Mouse (Mus musculus) forebrain, embryonic 13.5 days (tissue): ENCODE data around the gene Basp1. TPM values are rescaled to one million over a fixed set of nuclear protein-coding genes. Genes with fewer than 3 reads are reported as not detected.

Experiments used
- ATAC-seq: fragments of 200-750 bp; cut with Nextera tagmentation; 2 replicates; pipeline ENCODE4 v1.8.0; 2017
- H3K27ac ChIP-seq: fragments of 300-500 bp; sonication (generic); 2 replicates; pipeline ENCODE4 v1.5.1; 2015; ENCODE audit warnings: inconsistent platforms, mild to moderate bottlenecking, moderate library complexity
- H3K27me3 ChIP-seq: fragments of 300-500 bp; sonication (generic); 2 replicates; pipeline ENCODE4 v1.6.1; 2015; ENCODE audit warnings: mild to moderate bottlenecking, inconsistent platforms
- H3K36me3 ChIP-seq: fragments of 300-500 bp; sonication (generic); 2 replicates; pipeline ENCODE4 v1.6.1; 2015; ENCODE audit warnings: mild to moderate bottlenecking, inconsistent platforms; ENCODE audit not compliant: poor library complexity, severe bottlenecking
- H3K4me1 ChIP-seq: fragments of 300-500 bp; sonication (generic); 2 replicates; pipeline ENCODE4 v1.6.1; 2015; ENCODE audit warnings: inconsistent platforms
- H3K4me2 ChIP-seq: fragments of 300-500 bp; sonication (generic); 2 replicates; pipeline ENCODE4 v1.6.1; 2015; ENCODE audit warnings: inconsistent platforms, mild to moderate bottlenecking, moderate library complexity
- H3K4me3 ChIP-seq: fragments of 300-500 bp; sonication (generic); 2 replicates; pipeline ENCODE4 v1.5.1; 2015; ENCODE audit warnings: mild to moderate bottlenecking, inconsistent platforms
- H3K9ac ChIP-seq: fragments of 300-500 bp; sonication (generic); 2 replicates; pipeline ENCODE4 v1.6.1; 2015; ENCODE audit warnings: mild to moderate bottlenecking, inconsistent platforms
- H3K9me3 ChIP-seq: fragments of 300-500 bp; sonication (generic); replicated peaks from 2 replicates; pipeline ENCODE4 v1.6.1; 2016; ENCODE audit warnings: inconsistent platforms
- WGBS: fragments of 180-500 bp; shearing (Covaris S2); methylation state at CpG from one replicate; pipeline ENCODE4 v1.1.7; 2015; 5-methylcytosine and 5-hydroxymethylcytosine counted together
- polyA plus RNA-seq: library from polyadenylated mRNA; unstranded; fragments of >200 nt; fragmentation: Nextera tagmentation; extraction: Ambion mirVana; gene quantifications from 2 replicates; pipeline ENCODE4 v1.2.1, GENCODE M21; 2015

Gene Basp1
- polyA plus RNA-seq, 1 experiment from 2014 or later = 164 TPM

DNA sequence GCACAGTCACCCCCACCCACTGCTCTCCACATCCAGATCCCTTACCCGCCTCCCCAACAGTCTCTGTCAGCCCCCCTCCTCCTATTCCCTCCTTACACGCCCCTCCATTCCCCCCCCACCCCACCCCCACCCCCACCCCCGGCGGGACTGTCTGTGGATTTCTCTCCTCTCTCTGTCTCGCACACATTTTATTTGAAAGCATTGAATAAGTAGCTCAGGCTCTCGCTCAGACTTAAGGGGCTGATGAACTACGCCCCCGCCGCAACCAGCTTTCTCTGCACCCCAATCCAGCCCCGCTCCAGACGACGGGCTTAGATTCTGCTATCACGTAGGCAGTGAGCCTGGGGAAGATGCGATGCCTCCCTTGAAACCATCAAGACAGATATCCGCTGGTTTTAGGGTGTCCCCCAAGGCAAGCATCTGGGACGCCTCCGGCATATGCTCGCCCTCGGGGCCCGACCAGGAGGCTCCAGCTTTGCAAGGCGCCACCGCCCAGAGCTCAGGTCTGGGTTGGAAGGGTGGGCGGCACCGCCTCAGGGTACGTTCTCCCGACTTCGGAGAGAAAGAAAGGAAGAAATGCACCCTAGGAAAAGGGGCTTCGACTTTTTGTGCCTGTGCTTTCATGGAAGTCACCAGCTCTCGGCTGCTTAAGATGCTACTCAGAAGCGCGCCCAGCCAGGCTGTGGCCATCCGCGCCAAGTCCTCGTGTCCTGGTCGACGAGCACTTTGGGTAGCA is 615 bp upstream of the Basp1 start:
- H3K9me3 ChIP-seq = no peaks in the 10 kb centered on the region
- no peaks in the 10 kb centered on the region for H3K27me3 ChIP-seq
- WGBS = 0% methylated on average over 36 of the region's 36 CpGs
- H3K9ac ChIP-seq = peak overlapping the region; percentile 100
- H3K36me3 ChIP-seq = peaks cover 6% of the 10 kb centered on the region
- H3K27ac ChIP-seq = peak overlapping the region; percentile 99
- H3K4me1 ChIP-seq = peaks cover 47% of the 10 kb centered on the region
- peak overlapping the region; percentile 71 for H3K4me2 ChIP-seq
- H3K4me3 ChIP-seq = peak overlapping the region; percentile 93
- peak; percentile 50 for ATAC-seq

GRCm38 (mm10) chr15:25412761-25413261 is 753 bp downstream of the Basp1 start:
- H3K4me1 ChIP-seq = peaks cover 50% of the 10 kb centered on the region
- under 1% methylated on average over 34 of the region's 35 CpGs for WGBS
- peak overlapping the region; percentile 100 for H3K9ac ChIP-seq
- no peaks in the 10 kb centered on the region for H3K9me3 ChIP-seq
- H3K4me3 ChIP-seq = peak overlapping the region; percentile 93
- H3K27ac ChIP-seq = peak overlapping the region; percentile 99
- H3K27me3 ChIP-seq = no peaks in the 10 kb centered on the region
- peak; percentile 22 for ATAC-seq
- peaks cover 11% of the 10 kb centered on the region for H3K36me3 ChIP-seq
- peak overlapping the region; percentile 71 for H3K4me2 ChIP-seq

DNA sequence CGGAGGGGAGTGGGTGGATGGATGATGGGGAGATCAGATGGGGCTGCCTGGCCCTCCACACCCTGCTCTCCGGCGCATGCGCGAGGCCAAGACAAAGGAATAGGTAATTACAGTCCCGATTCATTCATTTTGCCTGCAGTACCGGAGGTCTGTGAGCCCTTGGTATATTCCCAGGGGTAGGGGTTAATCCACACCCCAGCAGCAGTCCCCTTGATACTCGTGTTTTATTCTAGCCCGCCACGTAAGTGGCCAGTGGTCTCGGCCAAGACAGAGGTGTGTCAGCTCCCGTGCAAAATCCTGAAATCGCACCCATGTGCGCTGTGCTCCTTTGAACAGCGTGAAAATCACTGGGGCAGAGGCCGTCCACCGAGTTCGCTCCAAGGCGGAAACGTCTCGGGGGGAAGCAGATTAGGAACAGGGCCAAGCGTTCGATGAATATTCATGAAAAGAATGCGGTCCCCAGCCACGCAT is 1.4 kb downstream of the Basp1 start:
- under 1% methylated on average over 25 of the region's 25 CpGs for WGBS
- peak; percentile 75 for ATAC-seq
- Histone ChIP-seq H3K27me3 (no peaks in the 10 kb centered on the region), H3K4me3 (peak overlapping the region; percentile 93), H3K4me1 (peaks cover 50% of the 10 kb centered on the region), H3K27ac (peak overlapping the region; percentile 99), H3K36me3 (peaks cover 11% of the 10 kb centered on the region), H3K9ac (peak overlapping the region; percentile 100), H3K9me3 (no peaks in the 10 kb centered on the region), H3K4me2 (peak overlapping the region; percentile 71)

GRCm38 (mm10) chr15:25411461-25411860 is 2.1 kb downstream of the Basp1 start:
- Histone ChIP-seq H3K27ac (peak overlapping the region; percentile 99), H3K36me3 (peaks cover 11% of the 10 kb centered on the region), H3K4me1 (peaks cover 54% of the 10 kb centered on the region), H3K4me3 (peak overlapping the region; percentile 93), H3K9me3 (no peaks in the 10 kb centered on the region), H3K27me3 (no peaks in the 10 kb centered on the region), H3K9ac (peak overlapping the region; percentile 100), H3K4me2 (peak overlapping the region; percentile 71)
- ATAC-seq = no peak
- WGBS = 4% methylated on average over 7 of the region's 7 CpGs

GRCm38 (mm10) chr15:25405926-25406325 is 7.6 kb downstream of the Basp1 start:
- Histone ChIP-seq H3K9me3 (no peaks in the 10 kb centered on the region), H3K36me3 (peaks cover 55% of the 10 kb centered on the region), H3K9ac (no peak overlapping the region), H3K4me2 (peak overlapping the region; percentile 0; the same call in 1 of the 2 replicates), H3K27ac (no peak overlapping the region), H3K4me1 (peaks cover 86% of the 10 kb centered on the region), H3K4me3 (no peak overlapping the region), H3K27me3 (no peaks in the 10 kb centered on the region)
- WGBS = 83% methylated on average over 5 of the region's 5 CpGs
- no peak for ATAC-seq

DNA sequence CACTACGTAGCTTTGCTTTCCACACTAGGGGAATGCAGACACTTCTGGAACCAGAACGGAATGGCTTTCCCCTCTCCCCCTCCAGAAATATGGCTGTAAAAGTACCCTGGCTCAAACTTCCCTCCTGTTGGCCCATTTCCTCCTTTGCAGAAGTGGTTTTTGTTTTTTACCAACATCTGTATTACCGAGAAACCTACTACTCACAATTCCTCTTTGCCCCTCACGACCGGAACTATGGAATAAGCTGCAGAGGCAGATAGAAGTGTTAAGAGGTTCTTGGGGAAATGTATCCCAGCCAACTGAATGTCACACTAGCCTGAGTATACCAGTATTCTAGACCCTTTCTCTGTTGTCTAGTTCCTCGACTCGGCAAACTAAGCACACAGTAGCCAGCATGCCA is 9.7 kb downstream of the Basp1 start:
- no peak for ATAC-seq
- no peak overlapping the region for H3K4me3 ChIP-seq
- H3K4me2 ChIP-seq = no peak overlapping the region
- peaks cover 77% of the 10 kb centered on the region for H3K4me1 ChIP-seq
- H3K9me3 ChIP-seq = no peaks in the 10 kb centered on the region
- peaks cover 67% of the 10 kb centered on the region for H3K36me3 ChIP-seq
- H3K27ac ChIP-seq = no peak overlapping the region
- H3K9ac ChIP-seq = no peak overlapping the region
- no peaks in the 10 kb centered on the region for H3K27me3 ChIP-seq
- 96% methylated on average over 7 of the region's 7 CpGs for WGBS

GRCm38 (mm10) chr15:25402001-25402400 is 11.6 kb downstream of the Basp1 start:
- H3K4me2 ChIP-seq = no peak overlapping the region
- H3K36me3 ChIP-seq = peaks cover 69% of the 10 kb centered on the region
- WGBS = 87% methylated on average over 3 of the region's 3 CpGs
- no peak overlapping the region for H3K9ac ChIP-seq
- no peak overlapping the region for H3K27ac ChIP-seq
- H3K27me3 ChIP-seq = no peaks in the 10 kb centered on the region
- H3K9me3 ChIP-seq = no peaks in the 10 kb centered on the region
- H3K4me3 ChIP-seq = no peak overlapping the region
- H3K4me1 ChIP-seq = peaks cover 72% of the 10 kb centered on the region
- no peak for ATAC-seq

- ATAC-seq = no peak
- Histone ChIP-seq H3K4me2 (no peak overlapping the region), H3K27me3 (no peaks in the 10 kb centered on the region), H3K9me3 (no peaks in the 10 kb centered on the region), H3K9ac (no peak overlapping the region), H3K4me3 (no peak overlapping the region), H3K27ac (no peak overlapping the region), H3K4me1 (peaks cover 76% of the 10 kb centered on the region), H3K36me3 (peaks cover 65% of the 10 kb centered on the region)
- 82% methylated on average over 8 of the region's 8 CpGs for WGBS
Measured at GRCm38 (mm10) chr15:25400276-25400675, 13.3 kb downstream of the Basp1 start.

- no peak for ATAC-seq
- Histone ChIP-seq H3K4me3 (no peak overlapping the region), H3K27ac (no peak overlapping the region), H3K36me3 (peaks cover 48% of the 10 kb centered on the region), H3K9ac (no peak overlapping the region), H3K4me1 (peaks cover 67% of the 10 kb centered on the region), H3K27me3 (no peaks in the 10 kb centered on the region), H3K9me3 (no peaks in the 10 kb centered on the region), H3K4me2 (no peak overlapping the region)
- 75% methylated on average over 9 of the region's 9 CpGs for WGBS
Measured at GRCm38 (mm10) chr15:25395912-25396590, 17.5 kb downstream of the Basp1 start.

DNA sequence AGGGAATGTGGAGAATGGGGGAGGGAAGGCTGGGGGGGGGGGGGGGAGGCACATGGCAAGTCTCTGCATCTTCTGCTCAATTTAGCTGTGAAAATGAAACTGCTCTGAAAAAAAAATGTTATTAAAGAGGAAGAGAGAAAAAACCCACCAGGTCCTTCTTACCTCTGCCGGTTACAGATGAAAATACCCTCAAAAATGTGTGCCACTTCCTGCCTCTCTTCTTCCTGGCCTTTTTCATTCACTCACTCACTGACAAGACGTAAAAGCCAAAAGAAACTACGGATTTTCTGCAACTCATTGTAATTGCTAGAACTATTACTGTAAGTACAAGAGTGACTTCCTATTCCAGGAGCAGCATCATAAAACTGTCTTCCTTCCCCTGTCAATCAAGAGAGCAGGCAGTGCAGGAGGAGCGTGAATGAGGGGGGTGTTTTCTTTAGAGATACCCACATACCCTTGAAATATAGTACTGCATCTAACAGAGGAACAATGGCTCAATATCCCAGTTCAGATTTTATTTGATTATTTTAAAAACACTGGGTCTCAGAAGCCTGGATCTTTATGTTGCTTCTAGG is 21.0 kb downstream of the Basp1 start:
- Histone ChIP-seq H3K27me3 (no peaks in the 10 kb centered on the region), H3K27ac (peak overlapping the region; percentile 3; the same call in 1 of the 2 replicates), H3K4me2 (no peak overlapping the region), H3K9ac (no peak overlapping the region), H3K4me1 (peaks cover 57% of the 10 kb centered on the region), H3K9me3 (no peaks in the 10 kb centered on the region), H3K4me3 (no peak overlapping the region), H3K36me3 (peaks cover 39% of the 10 kb centered on the region)
- 81% methylated on average over 4 of the region's 4 CpGs for WGBS
- no peak for ATAC-seq

DNA sequence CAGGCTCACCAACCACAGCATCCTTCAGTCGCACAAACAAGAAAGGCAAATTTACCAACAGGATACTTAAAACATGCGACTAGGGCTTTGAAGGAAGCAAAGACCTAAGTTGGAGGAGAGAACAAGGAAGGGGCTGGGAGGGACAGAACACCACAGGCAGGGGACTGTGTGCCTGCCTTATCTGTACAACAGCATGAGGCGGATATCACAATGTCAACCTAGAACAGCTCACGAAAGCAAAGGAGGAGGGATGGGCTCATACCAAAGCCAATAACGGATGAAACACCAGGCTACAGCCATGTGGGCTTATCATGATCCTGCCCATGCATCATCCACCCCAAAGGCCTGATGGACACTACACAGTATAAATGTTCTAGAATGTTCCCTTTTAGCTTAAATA is 22.4 kb downstream of the Basp1 start:
- Histone ChIP-seq H3K27ac (no peak overlapping the region), H3K9me3 (no peaks in the 10 kb centered on the region), H3K4me1 (peaks cover 45% of the 10 kb centered on the region), H3K4me3 (no peak overlapping the region), H3K27me3 (no peaks in the 10 kb centered on the region), H3K4me2 (no peak overlapping the region), H3K9ac (no peak overlapping the region), H3K36me3 (peaks cover 50% of the 10 kb centered on the region)
- no peak for ATAC-seq
- 92% methylated on average over 5 of the region's 5 CpGs for WGBS

- Histone ChIP-seq H3K36me3 (peaks cover 54% of the 10 kb centered on the region), H3K4me3 (no peak overlapping the region), H3K27ac (no peak overlapping the region), H3K4me1 (peaks cover 43% of the 10 kb centered on the region), H3K9ac (no peak overlapping the region), H3K27me3 (no peaks in the 10 kb centered on the region), H3K9me3 (no peaks in the 10 kb centered on the region), H3K4me2 (no peak overlapping the region)
- 71% methylated on average over 6 of the region's 6 CpGs for WGBS
- no peak for ATAC-seq
Measured at GRCm38 (mm10) chr15:25387572-25387971, 26.0 kb downstream of the Basp1 start.
